Mouse (Mus musculus) layer of hippocampus, adult 2 months (tissue): ENCODE data around the gene F2rl3. TPM values are rescaled to one million over a fixed set of nuclear protein-coding genes. Genes with fewer than 3 reads are reported as not detected.

Experiments
- DNase-seq, 2 experiments: peaks; one replicate each; pipeline ENCODE4 v3.0.0; 2022; ENCODE audit warnings: low spot score in 2 of 2
- H3K27ac ChIP-seq: fragments of 200-600 bp; 2 replicates; pipeline ENCODE4 v1.8.1; 2022
- H3K4me3 ChIP-seq: fragments of 200-600 bp; 2 replicates; pipeline ENCODE4 v1.8.1; 2022; ENCODE audit warnings: mild to moderate bottlenecking
- CTCF ChIP-seq: fragments of 200-600 bp; conservative IDR thresholded peaks from 2 replicates; pipeline ENCODE4 v1.8.1; 2022; ENCODE audit warnings: antibody characterized with exemption, mild to moderate bottlenecking, moderate library complexity
- total RNA-seq, 2 experiments: library from RNA; stranded (reverse); gene quantifications; 2 replicates each; pipeline ENCODE4 v1.2.3; 2021

Gene F2rl3
- total RNA-seq, 2 experiments from 2014 or later, result 0.31 to 0.32 TPM

- Histone ChIP-seq H3K27ac (no peak overlapping the region), H3K4me3 (no peak overlapping the region)
- peak in 1 of 2 experiments; percentile 0 for DNase-seq
- TF ChIP-seq CTCF, result no peak
Observed at GRCm38 (mm10) chr8:72752289-72752688, 9.4 kb upstream of the F2rl3 start.

GRCm38 (mm10) chr8:72753165-72753564, 8.5 kb upstream of the F2rl3 start:
- TF ChIP-seq CTCF, result no peak
- H3K27ac ChIP-seq, result no peak overlapping the region
- DNase-seq, result peak in 1 of 2 experiments; percentile 8
- H3K4me3 ChIP-seq, result no peak overlapping the region

- DNase-seq, result peak in 1 of 2 experiments; percentile 4
- H3K4me3 ChIP-seq, result no peak overlapping the region
- H3K27ac ChIP-seq, result no peak overlapping the region
- no peak for TF ChIP-seq CTCF
Observed at GRCm38 (mm10) chr8:72753781-72754180, 7.9 kb upstream of the F2rl3 start.

- no peak overlapping the region for H3K4me3 ChIP-seq
- no peak overlapping the region for H3K27ac ChIP-seq
- TF ChIP-seq CTCF, result no peak
- DNase-seq, result no peak
Observed at GRCm38 (mm10) chr8:72756031-72756430, 5.6 kb upstream of the F2rl3 start.

- Histone ChIP-seq H3K4me3 (no peak overlapping the region), H3K27ac (no peak overlapping the region)
- DNase-seq, result no peak
- TF ChIP-seq CTCF, result no peak
Observed at GRCm38 (mm10) chr8:72756771-72757390, 4.8 kb upstream of the F2rl3 start.

GRCm38 (mm10) chr8:72757426-72758195, 4.1 kb upstream of the F2rl3 start:
- Histone ChIP-seq H3K4me3 (no peak overlapping the region), H3K27ac (no peak overlapping the region)
- TF ChIP-seq CTCF, result no peak
- DNase-seq, result no peak

- TF ChIP-seq CTCF, result peak; percentile 53
- DNase-seq, result no peak
- no peak overlapping the region for H3K27ac ChIP-seq
- no peak overlapping the region for H3K4me3 ChIP-seq
Observed at GRCm38 (mm10) chr8:72758310-72758709, 3.4 kb upstream of the F2rl3 start.

GRCm38 (mm10) chr8:72760216-72760615, 1.5 kb upstream of the F2rl3 start:
- Histone ChIP-seq H3K4me3 (no peak overlapping the region), H3K27ac (no peak overlapping the region)
- TF ChIP-seq CTCF, result no peak
- no peak for DNase-seq

- no peak for TF ChIP-seq CTCF
- H3K4me3 ChIP-seq, result no peak overlapping the region
- no peak for DNase-seq
- no peak overlapping the region for H3K27ac ChIP-seq
Observed at GRCm38 (mm10) chr8:72762306-72762705, 626 bp downstream of the F2rl3 start.

GRCm38 (mm10) chr8:72765696-72766095, 4.0 kb downstream of the F2rl3 start:
- DNase-seq, result no peak
- no peak for TF ChIP-seq CTCF
- H3K27ac ChIP-seq, result no peak overlapping the region
- H3K4me3 ChIP-seq, result no peak overlapping the region

GRCm38 (mm10) chr8:72766777-72767176, 5.1 kb downstream of the F2rl3 start:
- no peak for DNase-seq
- Histone ChIP-seq H3K4me3 (no peak overlapping the region), H3K27ac (no peak overlapping the region)
- no peak for TF ChIP-seq CTCF

- no peak for TF ChIP-seq CTCF
- Histone ChIP-seq H3K4me3 (no peak overlapping the region), H3K27ac (no peak overlapping the region)
- DNase-seq, result no peak
Observed at GRCm38 (mm10) chr8:72777797-72778196, 16.1 kb downstream of the F2rl3 start.

GRCm38 (mm10) chr8:72780644-72781043, 19.0 kb downstream of the F2rl3 start:
- DNase-seq, result no peak
- H3K27ac ChIP-seq, result no peak overlapping the region
- H3K4me3 ChIP-seq, result no peak overlapping the region
- TF ChIP-seq CTCF, result no peak

- no peak for DNase-seq
- Histone ChIP-seq H3K27ac (no peak overlapping the region), H3K4me3 (no peak overlapping the region)
- no peak for TF ChIP-seq CTCF
Observed at GRCm38 (mm10) chr8:72801583-72801982, 39.9 kb downstream of the F2rl3 start.
